Mouse (Mus musculus) MEL (cell line): ENCODE data around the gene Arhgap42. TPM values are rescaled to one million over a fixed set of nuclear protein-coding genes. Genes with fewer than 3 reads are reported as not detected.

Experiments used
- DNase-seq: peaks from one replicate; pipeline ENCODE4 v3.0.0; 2011; ENCODE audit warnings: low read depth, low spot score
- H3K27ac ChIP-seq: 2 replicates; pipeline ENCODE4 v1.5.1; 2012; ENCODE audit warnings: low read depth, mild to moderate bottlenecking, control low read depth, low read length, moderate library complexity; ENCODE audit not compliant: control insufficient read depth
- H3K27me3 ChIP-seq, 2 experiments: fragments of 150-350 bp in 1 of 2; sonication (generic) in 1 of 2; 2 replicates each; pipeline ENCODE4 v1.6.1; 2012; ENCODE audit warnings: low read length in 2 of 2, mild to moderate bottlenecking in 2 of 2, improper control_type of control experiment in 1 of 2, moderate library complexity in 1 of 2; ENCODE audit not compliant: insufficient read depth in 2 of 2, control insufficient read depth in 1 of 2
- H3K36me3 ChIP-seq, 2 experiments: 2 replicates each; pipeline ENCODE4 v1.6.1; 2012 to 2014; ENCODE audit warnings: low read length in 2 of 2, improper control_type of control experiment in 1 of 2, inconsistent platforms in 1 of 2, mild to moderate bottlenecking in 1 of 2; ENCODE audit not compliant: insufficient read depth in 2 of 2, control insufficient read depth in 1 of 2
- H3K4me1 ChIP-seq, 2 experiments: fragments of 150-350 bp in 1 of 2; sonication (generic) in 1 of 2; 2 replicates each; pipeline ENCODE4 v1.6.1; 2012; ENCODE audit warnings: low read length in 2 of 2, improper control_type of control experiment in 1 of 2, mild to moderate bottlenecking in 1 of 2; ENCODE audit not compliant: insufficient read depth in 2 of 2, control insufficient read depth in 1 of 2
- H3K4me3 ChIP-seq, 2 experiments: fragments of 150-350 bp in 1 of 2; sonication (generic) in 1 of 2; 2 replicates each; pipeline ENCODE4 v1.5.1; 2012; ENCODE audit warnings: low read depth in 2 of 2, low read length in 2 of 2, mild to moderate bottlenecking in 2 of 2, moderate library complexity in 2 of 2, control low read depth in 1 of 2, improper control_type of control experiment in 1 of 2; ENCODE audit not compliant: control insufficient read depth in 1 of 2, insufficient read depth in 1 of 2
- H3K79me2 ChIP-seq: 2 replicates; pipeline ENCODE4 v1.6.1; 2012; ENCODE audit warnings: mild to moderate bottlenecking, low read length, moderate library complexity; ENCODE audit not compliant: control insufficient read depth, poor library complexity, insufficient read depth
- H3K9ac ChIP-seq: 2 replicates; pipeline ENCODE4 v1.6.1; 2012; ENCODE audit warnings: low read depth, mild to moderate bottlenecking, control low read depth, low read length, moderate library complexity; ENCODE audit not compliant: control insufficient read depth, poor library complexity, severe bottlenecking
- H3K9me3 ChIP-seq: fragments of 150-350 bp; sonication (generic); replicated peaks from 2 replicates; pipeline ENCODE4 v1.6.1; 2012; ENCODE audit warnings: mild to moderate bottlenecking, low read length, improper control_type of control experiment, moderate library complexity; ENCODE audit not compliant: insufficient read depth
- CHD1 ChIP-seq: IDR thresholded peaks from 2 replicates; pipeline ENCODE4 v1.6.1; 2012; ENCODE audit warnings: low read depth, mild to moderate bottlenecking, inconsistent platforms, low read length, improper control_type of control experiment
- CTCF ChIP-seq, 3 experiments: IDR thresholded peaks in 2 of 3; conservative IDR thresholded peaks in 1 of 3; 2 replicates each; pipeline ENCODE4 v1.5.1; 2011 to 2012; ENCODE audit warnings: low read length in 3 of 3, low read depth in 2 of 3, mild to moderate bottlenecking in 2 of 3, improper control_type of control experiment in 1 of 3, inconsistent platforms in 1 of 3, mixed read lengths in 1 of 3, moderate library complexity in 1 of 3; ENCODE audit not compliant: control insufficient read depth in 1 of 3, insufficient read depth in 1 of 3, poor library complexity in 1 of 3, severe bottlenecking in 1 of 3
- ELF1 ChIP-seq: IDR thresholded peaks from 2 replicates; pipeline ENCODE4 v1.6.1; 2014; ENCODE audit warnings: low read depth, mild to moderate bottlenecking, inconsistent platforms, low read length, improper control_type of control experiment, moderate library complexity
- EP300 ChIP-seq, 2 experiments: IDR thresholded peaks; 2 replicates each; pipeline ENCODE4 v1.6.1; 2011; ENCODE audit warnings: improper control_type of control experiment in 2 of 2, low read length in 2 of 2, low read depth in 1 of 2, mild to moderate bottlenecking in 1 of 2
- ETS1 ChIP-seq: IDR thresholded peaks from 2 replicates; pipeline ENCODE4 v1.6.1; 2012; ENCODE audit warnings: low read depth, mild to moderate bottlenecking, inconsistent platforms, low read length, improper control_type of control experiment, moderate library complexity
- HCFC1 ChIP-seq: IDR thresholded peaks from 2 replicates; pipeline ENCODE4 v1.6.1; 2012; ENCODE audit warnings: low read depth, mild to moderate bottlenecking, inconsistent platforms, low read length, improper control_type of control experiment, moderate library complexity
- KAT2A ChIP-seq: conservative IDR thresholded peaks from 2 replicates; pipeline ENCODE4 v1.6.1; 2012; ENCODE audit warnings: low read depth, low read length, improper control_type of control experiment, inconsistent platforms
- MAX ChIP-seq: IDR thresholded peaks from 2 replicates; pipeline ENCODE4 v1.6.1; 2011; ENCODE audit warnings: low read length, improper control_type of control experiment
- MAZ ChIP-seq: IDR thresholded peaks from 2 replicates; pipeline ENCODE4 v1.6.1; 2012; ENCODE audit warnings: low read depth, mild to moderate bottlenecking, inconsistent platforms, low read length, improper control_type of control experiment
- MEF2A ChIP-seq: IDR thresholded peaks from 2 replicates; pipeline ENCODE4 v1.6.1; 2014; ENCODE audit warnings: low read depth, mild to moderate bottlenecking, inconsistent platforms, low read length, improper control_type of control experiment; ENCODE audit not compliant: poor library complexity, insufficient replicate concordance, severe bottlenecking; ENCODE audit errors: extremely low read depth
- MXI1 ChIP-seq: IDR thresholded peaks from 2 replicates; pipeline ENCODE4 v1.6.1; 2011; ENCODE audit warnings: mild to moderate bottlenecking, low read depth, low read length, improper control_type of control experiment
- MYC ChIP-seq: IDR thresholded peaks from 2 replicates; pipeline ENCODE4 v1.6.1; 2011; ENCODE audit warnings: low read depth, mild to moderate bottlenecking, low read length, improper control_type of control experiment, moderate library complexity
- POLR2AphosphoS2 ChIP-seq: IDR thresholded peaks from 2 replicates; pipeline ENCODE4 v1.6.1; 2011; ENCODE audit warnings: low read length, improper control_type of control experiment
- POLR2AphosphoS5 ChIP-seq: IDR thresholded peaks from 2 replicates; pipeline ENCODE4 v1.6.1; 2012; ENCODE audit warnings: low read depth, borderline replicate concordance, mild to moderate bottlenecking, inconsistent platforms, low read length, moderate library complexity, mixed read lengths
- RAD21 ChIP-seq: IDR thresholded peaks from 2 replicates; pipeline ENCODE4 v1.6.1; 2011; ENCODE audit warnings: mild to moderate bottlenecking, low read depth, low read length, improper control_type of control experiment
- RCOR1 ChIP-seq: IDR thresholded peaks from 2 replicates; pipeline ENCODE4 v1.6.1; 2012; ENCODE audit warnings: low read depth, mild to moderate bottlenecking, inconsistent platforms, low read length, improper control_type of control experiment
- SMC3 ChIP-seq: IDR thresholded peaks from 2 replicates; pipeline ENCODE4 v1.6.1; 2011; ENCODE audit warnings: low read depth, low read length, improper control_type of control experiment
- TAL1 ChIP-seq: IDR thresholded peaks from 2 replicates; pipeline ENCODE4 v1.6.1; 2012; ENCODE audit warnings: mild to moderate bottlenecking, inconsistent platforms, low read length, moderate library complexity, mixed read lengths
- TBP ChIP-seq: IDR thresholded peaks from 2 replicates; pipeline ENCODE4 v1.8.0; 2011; ENCODE audit warnings: low read depth, low read length, improper control_type of control experiment
- UBTF ChIP-seq: IDR thresholded peaks from 2 replicates; pipeline ENCODE4 v1.6.1; 2012; ENCODE audit warnings: low read depth, mild to moderate bottlenecking, inconsistent platforms, low read length, improper control_type of control experiment, moderate library complexity, borderline replicate concordance; ENCODE audit not compliant: insufficient read depth
- USF1 ChIP-seq: IDR thresholded peaks from 2 replicates; pipeline ENCODE4 v1.6.1; 2014; ENCODE audit warnings: low read depth, mild to moderate bottlenecking, inconsistent platforms, low read length, improper control_type of control experiment, moderate library complexity
- ZC3H11A ChIP-seq: IDR thresholded peaks from 2 replicates; pipeline ENCODE4 v1.6.1; 2012; ENCODE audit warnings: low read depth, mild to moderate bottlenecking, inconsistent platforms, low read length, improper control_type of control experiment
- ZNF384 ChIP-seq: IDR thresholded peaks from 2 replicates; pipeline ENCODE4 v1.6.1; 2012; ENCODE audit warnings: low read depth, mild to moderate bottlenecking, inconsistent platforms, low read length, improper control_type of control experiment
- polyA plus RNA-seq, 2 experiments: library from polyadenylated mRNA; stranded (reverse) in 1 of 2; unstranded in 1 of 2; fragments of >175 nt in 1 of 2; fragments of >200 nt in 1 of 2; gene quantifications; 2 replicates each; pipeline versions ENCODE4 v1.2.1 to v1.2.4; 2012; ENCODE audit warnings: low replicate concordance in 2 of 2, low read depth in 1 of 2; ENCODE audit not compliant: insufficient read length in 2 of 2, insufficient read depth in 1 of 2, missing spikeins in 1 of 2
- total RNA-seq: library from RNA; depleted of rRNA; stranded (reverse); fragments of 300-350 nt; gene quantifications from 2 replicates; pipeline ENCODE4 v1.2.3, GENCODE M21; 2012

The Arhgap42 gene
- total and polyA plus RNA-seq, 3 experiments: not detected

- peak; percentile 10 for DNase-seq
Measured at GRCm38 (mm10) chr9:9051184-9051583, 187.7 kb downstream of the Arhgap42 start.

DNA sequence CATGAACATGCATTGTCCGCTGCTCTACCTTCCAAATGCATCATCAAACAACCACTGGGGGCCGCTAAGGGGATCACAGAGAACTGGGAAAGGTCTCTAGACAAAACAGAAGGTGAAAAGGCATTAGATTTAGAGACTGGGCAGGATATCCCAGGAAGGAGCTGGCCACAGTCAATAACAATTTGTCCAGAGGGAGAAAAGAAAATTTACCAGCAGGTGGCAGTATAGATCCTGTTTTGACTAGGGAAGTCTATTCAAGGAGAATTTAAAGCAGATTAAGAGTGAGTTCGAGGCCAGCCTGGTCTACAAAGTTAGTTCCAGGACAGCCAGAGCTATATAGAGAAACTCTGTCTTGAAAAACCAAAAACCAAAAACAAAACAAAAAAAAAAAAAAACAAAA lies 189.7 kb downstream of the Arhgap42 start:
- DNase-seq: peak; percentile 43
- Histone ChIP-seq H3K9me3 (no peaks in the 10 kb centered on the region), H3K27ac (no peak overlapping the region), H3K79me2 (no peaks in the 10 kb centered on the region), H3K27me3 (no peaks in the 10 kb centered on the region), H3K36me3 (no peaks in the 10 kb centered on the region), H3K4me3 (no peak overlapping the region), H3K9ac (no peak overlapping the region), H3K4me1 (no peaks in the 10 kb centered on the region)
- TF ChIP-seq POLR2AphosphoS2 (no peak), CTCF (IDR thresholded peaks at IDR 0.05 in 2 of 3, conservative IDR thresholded peaks at IDR 0.05 in 1 of 3; ENCODE audit: control insufficient read depth in 1 of 3, insufficient read depth in 1 of 3, low read depth in 2 of 3, low read length in 3 of 3, poor library complexity in 1 of 3, severe bottlenecking in 1 of 3) (peak in 2 of 3 experiments; percentile 14 to 56; a peak in 2 of 6 replicates), SMC3 (peak; percentile 61), UBTF (no peak), RAD21 (peak; percentile 36), ZC3H11A (peak; percentile 35; the same call in 1 of the 2 replicates), HCFC1 (no peak), USF1 (no peak)

More at GRCm38 (mm10) chr9:9051184-9051583, 187.7 kb downstream of the Arhgap42 start:
- H3K4me3 ChIP-seq: no peak overlapping the region
- H3K79me2 ChIP-seq: no peaks in the 10 kb centered on the region
- H3K36me3 ChIP-seq: no peaks in the 10 kb centered on the region
- peak; percentile 34; the same call in 1 of the 2 replicates for TF ChIP-seq SMC3
- TF ChIP-seq RAD21: peak; percentile 23
- no peak for TF ChIP-seq MXI1
- TF ChIP-seq, all 39 proteins: peak for 2
- Histone ChIP-seq H3K27me3 (no peaks in the 10 kb centered on the region), H3K4me1 (no peaks in the 10 kb centered on the region), H3K9me3 (no peaks in the 10 kb centered on the region), H3K27ac (no peak overlapping the region), H3K9ac (no peak overlapping the region)

- Histone ChIP-seq H3K4me3 (no peak overlapping the region), H3K9ac (no peak overlapping the region), H3K4me1 (no peaks in the 10 kb centered on the region), H3K9me3 (no peaks in the 10 kb centered on the region), H3K79me2 (no peaks in the 10 kb centered on the region), H3K27me3 (no peaks in the 10 kb centered on the region), H3K27ac (no peak overlapping the region), H3K36me3 (no peaks in the 10 kb centered on the region)
- TF ChIP-seq UBTF (no peak), KAT2A (no peak), USF1 (no peak), MAZ (no peak), MYC (no peak), EP300 (IDR thresholded peaks at IDR 0.05; ENCODE audit: low read depth in 1 of 2, low read length in 2 of 2) (no peak), MEF2A (no peak), MAX (no peak), CTCF (IDR thresholded peaks at IDR 0.05 in 2 of 3, conservative IDR thresholded peaks at IDR 0.05 in 1 of 3; ENCODE audit: control insufficient read depth in 1 of 3, insufficient read depth in 1 of 3, low read depth in 2 of 3, low read length in 3 of 3, poor library complexity in 1 of 3, severe bottlenecking in 1 of 3) (no peak), RCOR1 (no peak), TBP (no peak), ZNF384 (no peak), TAL1 (no peak), ETS1 (no peak), CHD1 (no peak), ELF1 (no peak), POLR2AphosphoS5 (no peak)
- DNase-seq: no peak
Measured at GRCm38 (mm10) chr9:9041009-9041408, 197.9 kb downstream of the Arhgap42 start.
